Mouse (Mus musculus): Measurements from ENCODE around the gene Gm45717. TPM values are rescaled to one million over a fixed set of nuclear protein-coding genes. Genes with fewer than 3 reads are reported as not detected.

Gm45717 gene
- total and polyA plus RNA-seq, 3 experiments: not detected

- DNase-seq: no peak
Observed at GRCm38 (mm10) chr7:140943356-140943755, 12.4 kb downstream of the Gm45717 start.

GRCm38 (mm10) chr7:140942811-140943210 lies 12.9 kb downstream of the Gm45717 start:
- DNase-seq: no peak

GRCm38 (mm10) chr7:140942341-140942740 lies 13.4 kb downstream of the Gm45717 start:
- peak; percentile 50 for DNase-seq

- peak; percentile 94 for DNase-seq
Observed at GRCm38 (mm10) chr7:140941222-140942051, 14.3 kb downstream of the Gm45717 start, which contains the start of gene Pgghg. Gene Pgghg, plus strand, starts transcription at chr7:140941391.

- DNase-seq: no peak
Observed at GRCm38 (mm10) chr7:140939669-140940171, 16.0 kb downstream of the Gm45717 start.

- DNase-seq: no peak
Observed at GRCm38 (mm10) chr7:140938896-140939295, 16.8 kb downstream of the Gm45717 start.

- DNase-seq: no peak
Observed at GRCm38 (mm10) chr7:140938436-140938835, 17.3 kb downstream of the Gm45717 start.

- no peak for DNase-seq
Observed at GRCm38 (mm10) chr7:140927181-140927580, 28.6 kb downstream of the Gm45717 start.

- DNase-seq: no peak
Observed at GRCm38 (mm10) chr7:140923070-140923775, 32.5 kb downstream of the Gm45717 start.

- peak; percentile 78 for DNase-seq
Observed at GRCm38 (mm10) chr7:140922398-140923069, 33.2 kb downstream of the Gm45717 start.

- DNase-seq: no peak
Observed at GRCm38 (mm10) chr7:140921225-140921975, 34.3 kb downstream of the Gm45717 start.

- DNase-seq: no peak
Observed at GRCm38 (mm10) chr7:140920418-140921029, 35.2 kb downstream of the Gm45717 start, which contains the start of gene Nlrp6. Gene Nlrp6, plus strand, starts transcription at chr7:140920902.

GRCm38 (mm10) chr7:140919911-140920310 lies 35.8 kb downstream of the Gm45717 start:
- DNase-seq: no peak

- no peak for DNase-seq
Observed at GRCm38 (mm10) chr7:140914031-140914690, 41.6 kb downstream of the Gm45717 start.

- DNase-seq: no peak
Observed at GRCm38 (mm10) chr7:140912846-140913482, 42.8 kb downstream of the Gm45717 start.

GRCm38 (mm10) chr7:140912293-140912692 lies 43.4 kb downstream of the Gm45717 start:
- no peak for DNase-seq

- DNase-seq: peak; percentile 89
Observed at GRCm38 (mm10) chr7:140908634-140909107, 47.1 kb downstream of the Gm45717 start.

- no peak for DNase-seq
Observed at GRCm38 (mm10) chr7:140908181-140908580, 47.6 kb downstream of the Gm45717 start.

GRCm38 (mm10) chr7:140907697-140908096 lies 48.0 kb downstream of the Gm45717 start:
- DNase-seq: no peak

- peak; percentile 80 for DNase-seq
Observed at GRCm38 (mm10) chr7:140907131-140907530, 48.6 kb downstream of the Gm45717 start.

Measured in adrenal gland, adult 2 months (tissue).